Comparison of ENCODE assay signal across 8 mouse cellular contexts in genomic region chr9:55325564-55326514, GRCm38 (mm10). TPM values are rescaled to one million over a fixed set of nuclear protein-coding genes. Genes with fewer than 3 reads are reported as not detected.
DNase-seq lines count a peak whose midpoint lies in the region; ATAC-seq and TF ChIP-seq lines count a peak whose summit lies in the region.

No protein-coding gene starts in this region.

- no peak overlapping the region for H3K27ac ChIP-seq in testis, adult 2 months (ENCODE audit: control insufficient read depth, insufficient read depth, low read depth, low read length)
- H3K27ac ChIP-seq in limb, embryonic 14.5 days (replicated peaks; ENCODE audit: low read depth, low read length) = no peak overlapping the region
- H3K27ac ChIP-seq in stomach, postnatal 0 days (replicated peaks) = no peak overlapping the region

- H3K9ac ChIP-seq in limb, embryonic 14.5 days (ENCODE audit: low read depth, low read length, severe bottlenecking) = peak overlapping the region; percentile 69
- H3K9ac ChIP-seq in stomach, postnatal 0 days (ENCODE audit: low read length) = peak overlapping the region; percentile 61

- WGBS in limb, embryonic 14.5 days = 13% methylated on average over 18 of the region's 18 CpGs
- 16% methylated on average over 18 of the region's 18 CpGs for WGBS in stomach, postnatal 0 days

- no peak for TF ChIP-seq POLR2A in testis, adult 2 months (IDR thresholded peaks at IDR 0.05; ENCODE audit: control insufficient read depth, low read depth, low read length)
- TF ChIP-seq POLR2A in limb, embryonic 14.5 days (IDR thresholded peaks at IDR 0.05; ENCODE audit: borderline replicate concordance, extremely low read depth, insufficient read depth, insufficient read length) = no peak

- no peaks in the 10 kb centered on the region for H3K27me3 ChIP-seq in testis, adult 2 months (ENCODE audit: control insufficient read depth, insufficient read depth, low read length)
- H3K27me3 ChIP-seq in limb, embryonic 14.5 days (ENCODE audit: control insufficient read depth, insufficient read depth, low read length) = peaks cover 29% of the 10 kb centered on the region
- H3K27me3 ChIP-seq in stomach, postnatal 0 days (ENCODE audit: control insufficient read depth, insufficient read depth, low read length) = 0 out of 2 replicates have a peak, but pooled peaks cover 2% of the 10 kb centered on the region

- peaks cover 2% of the 10 kb centered on the region for H3K4me1 ChIP-seq in testis, adult 2 months (ENCODE audit: control insufficient read depth, insufficient read depth, low read length)
- H3K4me1 ChIP-seq in limb, embryonic 14.5 days (ENCODE audit: control insufficient read depth, insufficient read depth, low read length) = 0 out of 2 replicates have a peak, but pooled peaks cover 4% of the 10 kb centered on the region
- H3K4me1 ChIP-seq in stomach, postnatal 0 days (replicated peaks; ENCODE audit: control insufficient read depth, insufficient read depth) = no peaks in the 10 kb centered on the region

- no peak for TF ChIP-seq EP300 in stomach, postnatal 0 days (optimal IDR thresholded peaks at IDR 0.05)

- H3K9me3 ChIP-seq in limb, embryonic 14.5 days (ENCODE audit: control insufficient read depth, low read length) = no peaks in the 10 kb centered on the region
- no peaks in the 10 kb centered on the region for H3K9me3 ChIP-seq in stomach, postnatal 0 days (ENCODE audit: control insufficient read depth, low read length)

- peak; percentile 58 for DNase-seq in cerebellum, adult 9-10 months
- DNase-seq in testis, postnatal 10 days (ENCODE audit: low spot score) = no peak
- DNase-seq in limb, embryonic 14.5 days (ENCODE audit: low spot score) = no peak
- DNase-seq in stomach, postnatal 0 days (ENCODE audit: low spot score) = no peak
- no peak for DNase-seq in spleen, adult 18-20 months
- no peak for DNase-seq in layer of hippocampus, adult 8-10 months (ENCODE audit: low spot score in 2 of 2)

- peak overlapping the region; percentile 77 for H3K4me3 ChIP-seq in testis, adult 2 months (ENCODE audit: control insufficient read depth, low read depth, low read length)
- H3K4me3 ChIP-seq in limb, embryonic 14.5 days (replicated peaks; ENCODE audit: low read length) = peak overlapping the region; percentile 67
- peak overlapping the region; percentile 71 for H3K4me3 ChIP-seq in stomach, postnatal 0 days (ENCODE audit: low read depth, low read length)

- H3K4me2 ChIP-seq in limb, embryonic 14.5 days (replicated peaks; ENCODE audit: low read depth, low read length, severe bottlenecking) = peak overlapping the region; percentile 96
- peak overlapping the region; percentile 90 for H3K4me2 ChIP-seq in stomach, postnatal 0 days (replicated peaks; ENCODE audit: low read depth)

- no peaks in the 10 kb centered on the region for H3K36me3 ChIP-seq in testis, adult 2 months (ENCODE audit: control insufficient read depth, insufficient read depth, low read length)
- no peaks in the 10 kb centered on the region for H3K36me3 ChIP-seq in limb, embryonic 14.5 days (ENCODE audit: control insufficient read depth, insufficient read depth, low read length)
- H3K36me3 ChIP-seq in stomach, postnatal 0 days (ENCODE audit: control insufficient read depth, insufficient read depth, low read length) = no peaks in the 10 kb centered on the region

- no peak for ATAC-seq in cerebellum, adult (ENCODE audit: insufficient number of reproducible peaks, low FRiP score, low TSS enrichment)
- ATAC-seq in limb, embryonic 14.5 days (ENCODE audit: low FRiP score, low read depth) = no peak; the same call in 1 of the 2 replicates
- no peak for ATAC-seq in stomach, postnatal 0 days (ENCODE audit: low FRiP score, low TSS enrichment)

- no peak for TF ChIP-seq CTCF in testis, adult 2 months (IDR thresholded peaks at IDR 0.05; ENCODE audit: control insufficient read depth, insufficient read depth, insufficient replicate concordance, low read depth, low read length)
- 0 out of 2 replicates have a peak, but pooled peaks have one; percentile 15 for TF ChIP-seq CTCF in stomach, postnatal 0 days (IDR thresholded peaks at IDR 0.05; ENCODE audit: low read depth)

RNA-seq across cellular contexts. Expression of gene Nrg4, which starts 0.8 kb away (rescaled TPM):
- 0.70 and 0.85 TPM in 2 replicates for polyA plus RNA-seq in testis, adult 2 months (2012; rRNA removed)
- 0.99 and 1.1 TPM in 2 replicates for polyA plus RNA-seq in limb, embryonic 14.5 days (2012; rRNA removed)
- 1.6 and 1.8 TPM in 2 replicates for polyA plus RNA-seq in limb, embryonic 14.5 days (2014; fragmentation: Nextera tagmentation; extraction: Ambion mirVana)
- polyA plus RNA-seq in stomach, postnatal 0 days (2015; fragmentation: Nextera tagmentation; extraction: Ambion mirVana) = 1.1 and 1.6 TPM in 2 replicates
- total RNA-seq in layer of hippocampus, adult 8-10 months (2022) = under 1 TPM in 3 of 4 experiments, not detected in 1; 0.33 to 0.93 (median 0.65) TPM

RNA-seq across cellular contexts. Expression of gene Tmem266, which starts 0.9 kb away (rescaled TPM):
- 0.54 and 0.69 TPM in 2 replicates for polyA plus RNA-seq in testis, adult 2 months (2012; rRNA removed)
- polyA plus RNA-seq in limb, embryonic 14.5 days (2012; rRNA removed) = 1.3 and 2.0 TPM in 2 replicates
- polyA plus RNA-seq in limb, embryonic 14.5 days (2014; fragmentation: Nextera tagmentation; extraction: Ambion mirVana) = 0.40 and 0.66 TPM in 2 replicates
- 0.51 and 0.62 TPM in 2 replicates for polyA plus RNA-seq in stomach, postnatal 0 days (2015; fragmentation: Nextera tagmentation; extraction: Ambion mirVana)
- 1 to 10 TPM; 5.8 to 7.7 (median 6.0) TPM for total RNA-seq in layer of hippocampus, adult 8-10 months (2022)
